Mouse (Mus musculus): ENCODE measurements around the gene Ccna2.

- no peak for TF ChIP-seq CTCF (IDR thresholded peaks at IDR 0.05; ENCODE audit: control insufficient read depth, insufficient read depth, low read length)
- TF ChIP-seq POLR2A (IDR thresholded peaks at IDR 0.05; ENCODE audit: borderline replicate concordance, control insufficient read depth, low read depth, low read length) = no peak
Measured at GRCm38 (mm10) chr3:36569836-36570235, 2.1 kb downstream of the Ccna2 start.

All from bone marrow, adult 2 months (tissue).